In genomic region chr6:23758249-23758648, GRCm38 (mm10) we compare ENCODE assay signal across 10 mouse cellular contexts.
A peak's percentile ranks its signal among the peaks of the same experiment; 100 is the strongest.
DNase-seq lines count a peak whose midpoint lies in the region; ATAC-seq and TF ChIP-seq lines count a peak whose summit lies in the region.
"Had no signal": no experiment of that assay in that cellular context is flagged by ENCODE, and none has a peak within 500 bp of the region (broad histone marks: within the 10 kb centered on the region; RNA-seq: fewer than 3 reads in every experiment).

No protein-coding gene starts in this region.

- ATAC-seq in heart, postnatal 0 days (ENCODE audit: insufficient read depth, low read depth) = no peak
- no peak for ATAC-seq in heart, embryonic 12.5 days (ENCODE audit: insufficient number of reproducible peaks, low FRiP score)
- ATAC-seq in liver, postnatal 0 days = no peak
- no peak for ATAC-seq in liver, embryonic 12.5 days

- H3K27me3 ChIP-seq in heart, postnatal 0 days (ENCODE audit: control insufficient read depth, insufficient read depth, low read length) = no peaks in the 10 kb centered on the region
- no peaks in the 10 kb centered on the region for H3K27me3 ChIP-seq in heart, embryonic 12.5 days (replicated peaks)
- H3K27me3 ChIP-seq in liver, postnatal 0 days (ENCODE audit: insufficient read depth, low read length) = no peaks in the 10 kb centered on the region
- no peaks in the 10 kb centered on the region for H3K27me3 ChIP-seq in liver, embryonic 12.5 days (replicated peaks)
- H3K27me3 ChIP-seq: limb, embryonic 13.5 days; midbrain, embryonic 12.5 days had no signal

- no peaks in the 10 kb centered on the region for H3K36me3 ChIP-seq in heart, postnatal 0 days (replicated peaks; ENCODE audit: control insufficient read depth, insufficient read depth, low read length)
- no peaks in the 10 kb centered on the region for H3K36me3 ChIP-seq in heart, embryonic 12.5 days
- H3K36me3 ChIP-seq in liver, postnatal 0 days (replicated peaks; ENCODE audit: insufficient read depth, low read length) = no peaks in the 10 kb centered on the region
- H3K36me3 ChIP-seq in liver, embryonic 12.5 days = no peaks in the 10 kb centered on the region
- H3K36me3 ChIP-seq: limb, embryonic 13.5 days; midbrain, embryonic 12.5 days had no signal

- WGBS in heart, postnatal 0 days = 72% methylated on average over 2 of the region's 2 CpGs
- WGBS in heart, embryonic 12.5 days = 64% methylated on average over 2 of the region's 2 CpGs
- WGBS in liver, postnatal 0 days (ENCODE audit: insufficient replicate concordance) = 64% methylated on average over 2 of the region's 2 CpGs
- 61% methylated on average over 2 of the region's 2 CpGs for WGBS in liver, embryonic 12.5 days (ENCODE audit: insufficient replicate concordance)

- H3K4me2 ChIP-seq in heart, postnatal 0 days (ENCODE audit: low read depth, low read length) = no peak overlapping the region
- no peak overlapping the region for H3K4me2 ChIP-seq in heart, embryonic 12.5 days
- no peak overlapping the region for H3K4me2 ChIP-seq in liver, postnatal 0 days (ENCODE audit: low read depth, low read length)
- H3K4me2 ChIP-seq in liver, embryonic 12.5 days = no peak overlapping the region
- H3K4me2 ChIP-seq: limb, embryonic 13.5 days; midbrain, embryonic 12.5 days had no signal

- no peak overlapping the region for H3K9ac ChIP-seq in heart, postnatal 0 days (replicated peaks; ENCODE audit: low read depth, low read length)
- H3K9ac ChIP-seq in heart, embryonic 12.5 days = no peak overlapping the region
- no peak overlapping the region for H3K9ac ChIP-seq in liver, postnatal 0 days (replicated peaks)
- H3K9ac ChIP-seq in liver, embryonic 12.5 days = no peak overlapping the region
- H3K9ac ChIP-seq: limb, embryonic 13.5 days; midbrain, embryonic 12.5 days had no signal

- no peak for TF ChIP-seq EP300 in heart, postnatal 0 days (IDR thresholded peaks at IDR 0.05; ENCODE audit: low read depth)
- no peak for TF ChIP-seq EP300 in liver, postnatal 0 days (IDR thresholded peaks at IDR 0.05; ENCODE audit: low read depth)

- no peak overlapping the region for H3K27ac ChIP-seq in heart, postnatal 0 days (ENCODE audit: low read depth)
- no peak overlapping the region for H3K27ac ChIP-seq in heart, embryonic 12.5 days (ENCODE audit: poor library complexity, severe bottlenecking)
- no peak overlapping the region for H3K27ac ChIP-seq in liver, postnatal 0 days (ENCODE audit: low read depth)
- H3K27ac ChIP-seq in liver, embryonic 12.5 days = no peak overlapping the region
- H3K27ac ChIP-seq in cortical plate, adult 2 months (ENCODE audit: insufficient read depth, low read length) = no peak overlapping the region
- H3K27ac ChIP-seq: limb, embryonic 13.5 days; midbrain, embryonic 12.5 days had no signal

- DNase-seq in heart, postnatal 0 days (ENCODE audit: low spot score) = no peak
- no peak for DNase-seq in liver, postnatal 0 days
- DNase-seq in retina, embryonic 14.5 days (ENCODE audit: low spot score) = peak; percentile 48
- DNase-seq in spleen, postnatal 14 days (ENCODE audit: low spot score in 2 of 2) = no peak
- no peak for DNase-seq in B cell, adult 2 months

- H3K9me3 ChIP-seq in heart, postnatal 0 days (replicated peaks; ENCODE audit: control insufficient read depth, low read length) = no peaks in the 10 kb centered on the region
- H3K9me3 ChIP-seq in heart, embryonic 12.5 days (replicated peaks) = no peaks in the 10 kb centered on the region
- H3K9me3 ChIP-seq in liver, postnatal 0 days (ENCODE audit: low read length) = no peaks in the 10 kb centered on the region
- no peaks in the 10 kb centered on the region for H3K9me3 ChIP-seq in liver, embryonic 12.5 days (replicated peaks)
- H3K9me3 ChIP-seq: limb, embryonic 13.5 days; midbrain, embryonic 12.5 days had no signal

- TF ChIP-seq POLR2A in cortical plate, adult 2 months (IDR thresholded peaks at IDR 0.05; ENCODE audit: extremely low read depth, insufficient read depth, low read length) = no peak

- no peak overlapping the region for H3K4me3 ChIP-seq in heart, postnatal 0 days (ENCODE audit: low read depth, low read length)
- H3K4me3 ChIP-seq in heart, embryonic 12.5 days = no peak overlapping the region
- H3K4me3 ChIP-seq in liver, postnatal 0 days (ENCODE audit: low read depth, low read length) = no peak overlapping the region
- no peak overlapping the region for H3K4me3 ChIP-seq in liver, embryonic 12.5 days
- no peak overlapping the region for H3K4me3 ChIP-seq in cortical plate, adult 2 months (ENCODE audit: insufficient read depth, low read length)
- H3K4me3 ChIP-seq: limb, embryonic 13.5 days; midbrain, embryonic 12.5 days had no signal

- TF ChIP-seq CTCF in heart, postnatal 0 days (IDR thresholded peaks at IDR 0.05; ENCODE audit: low read depth) = peak; percentile 59
- TF ChIP-seq CTCF in liver, postnatal 0 days (IDR thresholded peaks at IDR 0.05; ENCODE audit: low read depth) = peak; percentile 46
- peak; percentile 18; the same call in 1 of the 2 replicates for TF ChIP-seq CTCF in cortical plate, adult 2 months (IDR thresholded peaks at IDR 0.05; ENCODE audit: extremely low read depth, insufficient read depth, low read length)

- H3K4me1 ChIP-seq in heart, postnatal 0 days (ENCODE audit: control insufficient read depth, insufficient read depth) = no peaks in the 10 kb centered on the region
- H3K4me1 ChIP-seq in heart, embryonic 12.5 days (replicated peaks) = no peaks in the 10 kb centered on the region
- no peaks in the 10 kb centered on the region for H3K4me1 ChIP-seq in liver, postnatal 0 days (ENCODE audit: insufficient read depth)
- no peaks in the 10 kb centered on the region for H3K4me1 ChIP-seq in liver, embryonic 12.5 days
- no peaks in the 10 kb centered on the region for H3K4me1 ChIP-seq in cortical plate, adult 2 months (ENCODE audit: control insufficient read depth, insufficient read depth, low read length)
- H3K4me1 ChIP-seq: limb, embryonic 13.5 days; midbrain, embryonic 12.5 days had no signal
